Comparison of ENCODE assay signal across 10 mouse cellular contexts in the genomic region with DNA sequence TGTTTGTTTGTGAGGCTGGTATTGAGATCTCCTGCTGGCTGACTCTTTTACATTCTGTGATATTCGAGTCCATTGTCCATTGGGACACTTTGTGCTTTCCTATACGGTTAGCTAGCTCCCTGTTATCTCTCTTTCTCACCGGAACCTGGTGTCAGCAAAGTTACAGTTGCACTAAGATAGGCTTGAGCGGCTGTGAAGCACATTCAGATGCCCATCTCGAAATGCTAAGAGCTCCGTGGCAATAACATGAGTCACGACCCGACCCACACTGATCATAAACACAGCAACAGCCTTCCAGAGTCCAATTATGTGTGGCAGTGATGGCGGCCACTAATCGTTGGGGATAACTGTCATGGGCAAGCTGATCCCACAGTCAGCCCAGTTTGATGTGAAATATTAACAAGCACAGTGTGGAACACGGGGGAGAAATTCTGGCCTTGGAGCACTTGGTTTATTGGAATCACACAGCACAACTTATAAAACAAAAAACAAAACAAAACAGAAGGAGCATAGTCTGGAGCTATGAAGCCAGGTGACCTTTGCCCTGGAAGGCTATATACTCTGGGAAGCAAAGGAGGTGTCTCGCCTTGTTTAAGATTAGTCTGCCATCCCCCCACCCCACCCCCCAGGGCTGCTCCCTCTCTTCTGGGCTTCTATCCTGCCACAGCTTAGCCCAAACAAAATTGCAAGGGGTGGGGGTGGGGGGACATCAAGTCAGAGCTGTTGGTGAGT. TPM values are rescaled to one million over a fixed set of nuclear protein-coding genes. Genes with fewer than 3 reads are reported as not detected.
A peak's percentile ranks its signal among the peaks of the same experiment; 100 is the strongest.
DNase-seq lines count a peak whose midpoint lies in the region; ATAC-seq lines count a peak whose summit lies in the region.
"Had no signal": no experiment of that assay in that cellular context is flagged by ENCODE, and none has a peak within 500 bp of the region (broad histone marks: within the 10 kb centered on the region; RNA-seq: fewer than 3 reads in every experiment).

No protein-coding gene starts in this region.

- no peak overlapping the region for H3K4me2 ChIP-seq in hindbrain, embryonic 13.5 days
- H3K4me2 ChIP-seq in hindbrain, embryonic 11.5 days (replicated peaks; ENCODE audit: low read depth, low read length): no peak overlapping the region
- H3K4me2 ChIP-seq: midbrain, embryonic 12.5 days had no signal

- no peak for ATAC-seq in hindbrain, embryonic 13.5 days (ENCODE audit: low FRiP score)
- no peak for ATAC-seq in hindbrain, embryonic 11.5 days (ENCODE audit: low FRiP score)

- 41% methylated on average over 12 of the region's 12 CpGs for WGBS in hindbrain, embryonic 13.5 days
- 49% methylated on average over 12 of the region's 12 CpGs for WGBS in hindbrain, embryonic 11.5 days

- peaks cover 47% of the 10 kb centered on the region for H3K4me1 ChIP-seq in hindbrain, embryonic 13.5 days (replicated peaks)
- H3K4me1 ChIP-seq in hindbrain, embryonic 11.5 days (replicated peaks; ENCODE audit: control insufficient read depth, insufficient read depth, low read length): no peaks in the 10 kb centered on the region; the same call in 1 of the 2 replicates

- no peaks in the 10 kb centered on the region for H3K9me3 ChIP-seq in hindbrain, embryonic 13.5 days
- no peaks in the 10 kb centered on the region for H3K9me3 ChIP-seq in hindbrain, embryonic 11.5 days (ENCODE audit: control insufficient read depth, low read length)
- H3K9me3 ChIP-seq: midbrain, embryonic 12.5 days had no signal

- no peak overlapping the region for H3K9ac ChIP-seq in hindbrain, embryonic 13.5 days
- H3K9ac ChIP-seq in hindbrain, embryonic 11.5 days (ENCODE audit: low read depth, low read length): no peak overlapping the region
- H3K9ac ChIP-seq: midbrain, embryonic 12.5 days had no signal

- peak overlapping the region; percentile 40 for H3K27ac ChIP-seq in hindbrain, embryonic 13.5 days
- H3K27ac ChIP-seq in hindbrain, embryonic 11.5 days (ENCODE audit: low read depth, low read length): no peak overlapping the region
- H3K27ac ChIP-seq: midbrain, embryonic 12.5 days had no signal

- no peak overlapping the region for H3K4me3 ChIP-seq in hindbrain, embryonic 13.5 days
- no peak overlapping the region for H3K4me3 ChIP-seq in hindbrain, embryonic 11.5 days (ENCODE audit: low read depth, low read length)
- H3K4me3 ChIP-seq: midbrain, embryonic 12.5 days had no signal

- no peaks in the 10 kb centered on the region for H3K36me3 ChIP-seq in hindbrain, embryonic 13.5 days
- no peaks in the 10 kb centered on the region for H3K36me3 ChIP-seq in hindbrain, embryonic 11.5 days (ENCODE audit: control insufficient read depth, insufficient read depth, low read length)
- H3K36me3 ChIP-seq: midbrain, embryonic 12.5 days had no signal

- H3K27me3 ChIP-seq in hindbrain, embryonic 13.5 days: no peaks in the 10 kb centered on the region
- H3K27me3 ChIP-seq in hindbrain, embryonic 11.5 days (ENCODE audit: control insufficient read depth, insufficient read depth, low read length): no peaks in the 10 kb centered on the region
- H3K27me3 ChIP-seq: midbrain, embryonic 12.5 days had no signal

- DNase-seq in hindbrain, embryonic 11.5 days (ENCODE audit: low spot score): no peak
- DNase-seq in c-Kit-negative CD71-positive TER-119-positive erythroid progenitor cells, embryonic 14.5 days (ENCODE audit: low read depth, low spot score): peak; percentile 44
- DNase-seq in kidney, postnatal 14 days: peak; percentile 8
- DNase-seq in neural tube, embryonic 10.5 days (ENCODE audit: extremely low spot score, low spot score): peak; percentile 16
- no peak for DNase-seq in layer of hippocampus, adult 18-20 months (ENCODE audit: low spot score in 2 of 2)
- no peak for DNase-seq in cerebellum, postnatal 10 days
- DNase-seq in cerebellum, postnatal 25 days: no peak
- DNase-seq: gastrocnemius, postnatal 10 days had no signal

RNA-seq across cellular contexts. Expression of a gene that starts 7.5 kb away (rescaled TPM):
- polyA plus RNA-seq in hindbrain, embryonic 13.5 days (2015; fragmentation: Nextera tagmentation; extraction: Ambion mirVana): 17.3 and 19.2 TPM in 2 replicates
- 15.0 and 19.7 TPM in 2 replicates for polyA plus RNA-seq in hindbrain, embryonic 11.5 days (2014; fragmentation: Nextera tagmentation; extraction: Ambion mirVana)
- total RNA-seq in layer of hippocampus, adult 18-20 months (2021): 10 to 100 TPM; 64.4 to 68.6 TPM

RNA-seq across cellular contexts. Expression of a gene that starts 57.7 kb away (rescaled TPM):
- polyA plus RNA-seq in hindbrain, embryonic 13.5 days (2015; fragmentation: Nextera tagmentation; extraction: Ambion mirVana): not detected in 2 replicates
- not detected in 2 replicates for polyA plus RNA-seq in hindbrain, embryonic 11.5 days (2014; fragmentation: Nextera tagmentation; extraction: Ambion mirVana)
- not detected for total RNA-seq in layer of hippocampus, adult 18-20 months (2021)
- total RNA-seq: gastrocnemius, postnatal 10 days had no signal
- polyA plus RNA-seq: midbrain, embryonic 12.5 days had no signal

Comparison
In these comparisons a context has a peak if more than half of its experiments do, and no peak if none do; other contexts are left out.
1. DNase-seq: peak in c-Kit-negative CD71-positive TER-119-positive erythroid progenitor cells, embryonic 14.5 days (single experiment), kidney, postnatal 14 days (single experiment) and neural tube, embryonic 10.5 days (single experiment); none in hindbrain, embryonic 11.5 days (single experiment), layer of hippocampus, adult 18-20 months (0 of 2), cerebellum, postnatal 10 days (0 of 2) and cerebellum, postnatal 25 days (0 of 2).